ENCODE assay signal across 17 mouse cellular contexts in the genomic region with DNA sequence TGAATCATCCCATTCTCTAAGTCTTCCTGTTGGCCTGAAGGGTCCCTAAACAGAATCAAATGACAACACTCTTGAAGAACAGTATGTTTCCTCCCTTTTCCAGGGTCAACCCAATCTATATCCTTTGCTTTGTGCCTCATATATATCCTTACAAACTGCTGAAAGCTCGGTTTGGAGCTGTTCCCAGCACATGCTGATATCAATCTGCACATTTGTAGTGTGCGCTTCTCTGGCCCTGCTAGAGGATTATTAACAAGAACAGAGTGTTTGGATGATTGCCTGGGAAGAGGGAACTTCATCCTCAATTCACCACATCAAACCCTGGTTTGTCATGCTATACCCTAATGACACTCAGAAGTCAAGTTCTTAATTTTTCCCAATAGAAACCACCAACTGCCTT.
A peak's percentile ranks its signal among the peaks of the same experiment; 100 is the strongest.
DNase-seq lines count a peak whose midpoint lies in the region; ATAC-seq and TF ChIP-seq lines count a peak whose summit lies in the region.
"Had no signal": no experiment of that assay in that cellular context is flagged by ENCODE, and none has a peak within 500 bp of the region (broad histone marks: within the 10 kb centered on the region; RNA-seq: fewer than 3 reads in every experiment).

No protein-coding gene starts in this region.

- H3K4me1 ChIP-seq in forebrain, postnatal 0 days (ENCODE audit: insufficient read depth): no peaks in the 10 kb centered on the region
- no peaks in the 10 kb centered on the region for H3K4me1 ChIP-seq in forebrain, embryonic 13.5 days
- H3K4me1 ChIP-seq in lung, embryonic 16.5 days (replicated peaks; ENCODE audit: control insufficient read depth, insufficient read depth, low read length): 0 out of 2 replicates have a peak, but pooled peaks cover 2% of the 10 kb centered on the region
- H3K4me1 ChIP-seq: limb, embryonic 15.5 days; neural tube, embryonic 13.5 days had no signal

- H3K9me3 ChIP-seq in forebrain, postnatal 0 days (ENCODE audit: low read length): no peaks in the 10 kb centered on the region
- no peaks in the 10 kb centered on the region for H3K9me3 ChIP-seq in forebrain, embryonic 13.5 days (replicated peaks)
- H3K9me3 ChIP-seq in lung, embryonic 16.5 days (ENCODE audit: control insufficient read depth, low read length): no peaks in the 10 kb centered on the region
- H3K9me3 ChIP-seq: heart, embryonic 13.5 days; kidney, embryonic 15.5 days; limb, embryonic 15.5 days; neural tube, embryonic 13.5 days had no signal

- DNase-seq in forebrain, postnatal 0 days: peak; percentile 23
- DNase-seq in lung, postnatal 25 days (ENCODE audit: low spot score): no peak
- peak; percentile 21 for DNase-seq in fat pad, adult 2 months (ENCODE audit: extremely low read depth, low read depth, low spot score)
- no peak for DNase-seq in thymus, postnatal 10 days (ENCODE audit: low spot score in 2 of 2)
- DNase-seq in frontal cortex, postnatal 25 days (ENCODE audit: low spot score in 2 of 2): no peak
- DNase-seq: adrenal gland, postnatal 14 days; liver, postnatal 0 days; right cerebral cortex, postnatal 25 days; thymus, postnatal 4 days had no signal

- WGBS in forebrain, postnatal 0 days: 60% methylated on average over 2 of the region's 2 CpGs
- 83% methylated on average over 2 of the region's 2 CpGs for WGBS in forebrain, embryonic 13.5 days
- WGBS in lung, embryonic 16.5 days: 37% methylated on average over 2 of the region's 2 CpGs

- H3K27ac ChIP-seq in forebrain, postnatal 0 days (ENCODE audit: low read depth, low read length): no peak overlapping the region
- H3K27ac ChIP-seq in forebrain, embryonic 13.5 days: no peak overlapping the region
- no peak overlapping the region for H3K27ac ChIP-seq in lung, embryonic 16.5 days (ENCODE audit: low read length)
- H3K27ac ChIP-seq: heart, embryonic 13.5 days; kidney, embryonic 15.5 days; limb, embryonic 15.5 days; neural tube, embryonic 13.5 days had no signal

- ATAC-seq in forebrain, postnatal 0 days: no peak
- ATAC-seq in forebrain, embryonic 13.5 days: no peak
- 0 out of 2 replicates have a peak, but pooled peaks have one; percentile 45 for ATAC-seq in lung, embryonic 16.5 days (ENCODE audit: low read depth)
- ATAC-seq: inflammation-experienced regulatory T-cells, adult 6 months; liver, postnatal 0 days had no signal

- no peaks in the 10 kb centered on the region for H3K36me3 ChIP-seq in forebrain, postnatal 0 days (ENCODE audit: insufficient read depth)
- H3K36me3 ChIP-seq in forebrain, embryonic 13.5 days (ENCODE audit: poor library complexity, severe bottlenecking): no peaks in the 10 kb centered on the region
- no peaks in the 10 kb centered on the region for H3K36me3 ChIP-seq in lung, embryonic 16.5 days (ENCODE audit: control insufficient read depth, insufficient read depth, low read length)
- H3K36me3 ChIP-seq: heart, embryonic 13.5 days; kidney, embryonic 15.5 days; limb, embryonic 15.5 days; neural tube, embryonic 13.5 days had no signal

- H3K9ac ChIP-seq in forebrain, postnatal 0 days: no peak overlapping the region
- H3K9ac ChIP-seq in forebrain, embryonic 13.5 days: no peak overlapping the region
- no peak overlapping the region for H3K9ac ChIP-seq in lung, embryonic 16.5 days (ENCODE audit: low read length)
- H3K9ac ChIP-seq: heart, embryonic 13.5 days; kidney, embryonic 15.5 days; limb, embryonic 15.5 days; liver, postnatal 0 days; neural tube, embryonic 13.5 days had no signal

- H3K4me3 ChIP-seq in forebrain, postnatal 0 days (ENCODE audit: low read depth, low read length): no peak overlapping the region
- H3K4me3 ChIP-seq in forebrain, embryonic 13.5 days: no peak overlapping the region
- no peak overlapping the region for H3K4me3 ChIP-seq in lung, embryonic 16.5 days (ENCODE audit: low read length)
- H3K4me3 ChIP-seq: erythroblast, embryonic 14.5 days; heart, embryonic 13.5 days; kidney, embryonic 15.5 days; limb, embryonic 15.5 days; neural tube, embryonic 13.5 days had no signal

- no peaks in the 10 kb centered on the region for H3K27me3 ChIP-seq in forebrain, postnatal 0 days (ENCODE audit: insufficient read depth, low read length)
- H3K27me3 ChIP-seq in forebrain, embryonic 13.5 days: no peaks in the 10 kb centered on the region
- no peaks in the 10 kb centered on the region for H3K27me3 ChIP-seq in lung, embryonic 16.5 days (ENCODE audit: control insufficient read depth, insufficient read depth, low read depth, low read length)
- H3K27me3 ChIP-seq: heart, embryonic 13.5 days; kidney, embryonic 15.5 days; limb, embryonic 15.5 days; neural tube, embryonic 13.5 days had no signal

- H3K4me2 ChIP-seq in forebrain, postnatal 0 days (ENCODE audit: low read depth): no peak overlapping the region
- H3K4me2 ChIP-seq in forebrain, embryonic 13.5 days: no peak overlapping the region
- no peak overlapping the region for H3K4me2 ChIP-seq in lung, embryonic 16.5 days (ENCODE audit: low read depth, low read length)
- H3K4me2 ChIP-seq: heart, embryonic 13.5 days; kidney, embryonic 15.5 days; limb, embryonic 15.5 days; neural tube, embryonic 13.5 days had no signal

- no peak for TF ChIP-seq CTCF in forebrain, postnatal 0 days (IDR thresholded peaks at IDR 0.05; ENCODE audit: low read depth)

Comparison
In these comparisons a context has a peak if more than half of its experiments do, and no peak if none do; other contexts are left out.
1. DNase-seq: peak in forebrain, postnatal 0 days (single experiment) and fat pad, adult 2 months (single experiment); none in lung, postnatal 25 days (single experiment), thymus, postnatal 10 days (0 of 2) and frontal cortex, postnatal 25 days (0 of 2).